Mouse (Mus musculus) stomach, postnatal 0 days (tissue): ENCODE measurements around the gene Lipt1. TPM values are rescaled to one million over a fixed set of nuclear protein-coding genes. Genes with fewer than 3 reads are reported as not detected.

ENCODE experiments used
- ATAC-seq: fragments of 200-750 bp; cut with Nextera tagmentation; 2 replicates; pipeline ENCODE4 v1.8.0; 2017; ENCODE audit not compliant: low FRiP score, low TSS enrichment
- DNase-seq: peaks from one replicate; pipeline ENCODE4 v3.0.0-alpha.2; 2016; ENCODE audit warnings: low spot score
- H3K27ac ChIP-seq: fragments of 300-500 bp; sonication (generic); replicated peaks from 2 replicates; pipeline ENCODE4 v1.5.1; 2014; ENCODE audit warnings: mild to moderate bottlenecking, control low read depth
- H3K27me3 ChIP-seq: fragments of 300-500 bp; sonication (generic); 2 replicates; pipeline ENCODE4 v1.6.1; 2014; ENCODE audit warnings: low read length; ENCODE audit not compliant: control insufficient read depth, insufficient read depth
- H3K36me3 ChIP-seq: fragments of 300-500 bp; sonication (generic); 2 replicates; pipeline ENCODE4 v1.6.1; 2014; ENCODE audit warnings: low read length, mixed read lengths; ENCODE audit not compliant: control insufficient read depth, insufficient read depth
- H3K4me1 ChIP-seq: fragments of 300-500 bp; sonication (generic); replicated peaks from 2 replicates; pipeline ENCODE4 v1.6.1; 2014; ENCODE audit warnings: antibody characterized with exemption; ENCODE audit not compliant: control insufficient read depth, insufficient read depth
- H3K4me2 ChIP-seq: fragments of 300-500 bp; sonication (generic); replicated peaks from 2 replicates; pipeline ENCODE4 v1.6.1; 2014; ENCODE audit warnings: low read depth, mild to moderate bottlenecking, control low read depth, moderate library complexity
- H3K4me3 ChIP-seq: fragments of 300-500 bp; sonication (generic); 2 replicates; pipeline ENCODE4 v1.5.1; 2014; ENCODE audit warnings: low read depth, low read length, control low read depth
- H3K9ac ChIP-seq: fragments of 300-500 bp; sonication (generic); 2 replicates; pipeline ENCODE4 v1.6.1; 2014; ENCODE audit warnings: mild to moderate bottlenecking, low read length, control low read depth, mixed read lengths
- H3K9me3 ChIP-seq: fragments of 300-500 bp; sonication (generic); 2 replicates; pipeline ENCODE4 v1.6.1; 2016; ENCODE audit warnings: low read length; ENCODE audit not compliant: control insufficient read depth
- CTCF ChIP-seq: IDR thresholded peaks from 2 replicates; pipeline ENCODE4 v1.5.1; 2016; ENCODE audit warnings: antibody characterized with exemption, low read depth, mild to moderate bottlenecking, moderate library complexity
- EP300 ChIP-seq: optimal IDR thresholded peaks from 2 replicates; pipeline ENCODE3; 2016; ENCODE audit warnings: antibody characterized with exemption
- WGBS: fragments of 180-500 bp; shearing (Covaris S2); extraction: QIAGEN DNeasy Blood & Tissue Kit; methylation state at CpG from one replicate; pipeline ENCODE4 v1.1.7; 2014; 5-methylcytosine and 5-hydroxymethylcytosine counted together
- polyA plus RNA-seq: library from polyadenylated mRNA; unstranded; fragments of >200 nt; fragmentation: Nextera tagmentation; extraction: Ambion mirVana; gene quantifications from 2 replicates; pipeline ENCODE4 v1.2.1, GENCODE M21; 2015

The Lipt1 gene
- polyA plus RNA-seq, 1 experiment from 2014 or later, result 6.6 TPM

- WGBS, result 76% methylated on average over 7 of the region's 7 CpGs
- Histone ChIP-seq H3K36me3 (no peaks in the 10 kb centered on the region), H3K4me1 (no peaks in the 10 kb centered on the region; the same call in 1 of the 2 replicates), H3K9ac (peak overlapping the region; percentile 59), H3K9me3 (no peaks in the 10 kb centered on the region), H3K27me3 (no peaks in the 10 kb centered on the region), H3K4me2 (peak overlapping the region; percentile 81), H3K4me3 (peak overlapping the region; percentile 70), H3K27ac (peak overlapping the region; percentile 86; the same call in 1 of the 2 replicates)
- ATAC-seq (no peak), DNase-seq (no peak)
- TF ChIP-seq EP300 (no peak), CTCF (no peak)
Observed at GRCm38 (mm10) chr1:37889206-37889605, 17.7 kb downstream of the Lipt1 start.

GRCm38 (mm10) chr1:37890025-37890652 lies 18.6 kb downstream of the Lipt1 start, which contains the start of the genes Mitd1 and Mrpl30:
TSS of gene Mitd1 (minus strand) at chr1:37890411.
TSS of gene Mrpl30 (plus strand) at chr1:37890477.
- no peaks in the 10 kb centered on the region; the same call in 1 of the 2 replicates for H3K4me1 ChIP-seq
- DNase-seq, result peak; percentile 92

GRCm38 (mm10) chr1:37891400-37891799 lies 19.9 kb downstream of the Lipt1 start:
- Histone ChIP-seq H3K4me1 (no peaks in the 10 kb centered on the region; the same call in 1 of the 2 replicates), H3K9ac (no peak overlapping the region), H3K4me3 (peak overlapping the region; percentile 70; the same call in 1 of the 2 replicates), H3K27ac (no peak overlapping the region), H3K36me3 (0 out of 2 replicates have a peak, but pooled peaks cover 2% of the 10 kb centered on the region), H3K9me3 (no peaks in the 10 kb centered on the region), H3K27me3 (no peaks in the 10 kb centered on the region), H3K4me2 (peak overlapping the region; percentile 81)
- TF ChIP-seq CTCF, result peak; percentile 66
- TF ChIP-seq EP300, result no peak
- ATAC-seq, result no peak
- WGBS, result 53% methylated on average over 3 of the region's 3 CpGs
- no peak for DNase-seq

More at GRCm38 (mm10) chr1:37890025-37890652, 18.6 kb downstream of the Lipt1 start, which contains the start of the genes Mitd1 and Mrpl30:
- Histone ChIP-seq H3K27me3 (no peaks in the 10 kb centered on the region), H3K36me3 (0 out of 2 replicates have a peak, but pooled peaks cover 2% of the 10 kb centered on the region), H3K9me3 (no peaks in the 10 kb centered on the region), H3K9ac (peak within 1 kb of the TSS; percentile 59), H3K4me2 (peak within 1 kb of the TSS; percentile 81), H3K4me3 (peak within 1 kb of the TSS; percentile 70), H3K27ac (peak within 1 kb of the TSS; percentile 86)
- TF ChIP-seq EP300 (peak; percentile 77), CTCF (peak; percentile 8; the same call in 1 of the 2 replicates)
- WGBS, result under 1% methylated on average over 41 of the region's 41 CpGs
- ATAC-seq, result peak; percentile 92

GRCm38 (mm10) chr1:37894606-37895005 lies 23.1 kb downstream of the Lipt1 start:
- no peak overlapping the region for H3K4me3 ChIP-seq
- H3K27me3 ChIP-seq, result no peaks in the 10 kb centered on the region
- H3K4me2 ChIP-seq, result no peak overlapping the region
- H3K4me1 ChIP-seq, result no peaks in the 10 kb centered on the region
- H3K27ac ChIP-seq, result no peak overlapping the region
- TF ChIP-seq EP300, result no peak
- H3K9ac ChIP-seq, result no peak overlapping the region
- no peak for DNase-seq
- no peaks in the 10 kb centered on the region for H3K9me3 ChIP-seq
- ATAC-seq, result no peak
- H3K36me3 ChIP-seq, result peaks cover 10% of the 10 kb centered on the region; the same call in 1 of the 2 replicates

- WGBS, result 55% methylated on average over 4 of the region's 4 CpGs
- Histone ChIP-seq H3K27me3 (no peaks in the 10 kb centered on the region), H3K27ac (no peak overlapping the region), H3K36me3 (peaks cover 8% of the 10 kb centered on the region; the same call in 1 of the 2 replicates), H3K4me3 (no peak overlapping the region), H3K9ac (no peak overlapping the region), H3K9me3 (no peaks in the 10 kb centered on the region), H3K4me1 (no peaks in the 10 kb centered on the region), H3K4me2 (no peak overlapping the region)
- DNase-seq (no peak), ATAC-seq (peak; percentile 38; the same call in 1 of the 2 replicates)
- TF ChIP-seq CTCF, result no peak
- TF ChIP-seq EP300, result no peak
Observed at GRCm38 (mm10) chr1:37899816-37900215, 28.3 kb downstream of the Lipt1 start.

GRCm38 (mm10) chr1:37900288-37900687 lies 28.8 kb downstream of the Lipt1 start:
- Histone ChIP-seq H3K36me3 (peaks cover 8% of the 10 kb centered on the region; the same call in 1 of the 2 replicates), H3K9ac (no peak overlapping the region), H3K4me2 (no peak overlapping the region), H3K4me1 (no peaks in the 10 kb centered on the region), H3K27me3 (no peaks in the 10 kb centered on the region), H3K9me3 (no peaks in the 10 kb centered on the region), H3K4me3 (no peak overlapping the region), H3K27ac (no peak overlapping the region)
- ATAC-seq (peak; percentile 57; the same call in 1 of the 2 replicates), DNase-seq (no peak)
- TF ChIP-seq EP300 (no peak), CTCF (no peak)
- WGBS, result 54% methylated on average over 6 of the region's 6 CpGs
